Mouse (Mus musculus): Measurements from ENCODE around the gene Ndrg2.
A peak's percentile ranks its signal among the peaks of the same experiment; 100 is the strongest.
"Not testable (repeated sequence)": the region's sequence is repeated elsewhere in the genome, so short reads cannot be mapped to it uniquely, and the experiment has no call there.

Ndrg2 gene

DNA sequence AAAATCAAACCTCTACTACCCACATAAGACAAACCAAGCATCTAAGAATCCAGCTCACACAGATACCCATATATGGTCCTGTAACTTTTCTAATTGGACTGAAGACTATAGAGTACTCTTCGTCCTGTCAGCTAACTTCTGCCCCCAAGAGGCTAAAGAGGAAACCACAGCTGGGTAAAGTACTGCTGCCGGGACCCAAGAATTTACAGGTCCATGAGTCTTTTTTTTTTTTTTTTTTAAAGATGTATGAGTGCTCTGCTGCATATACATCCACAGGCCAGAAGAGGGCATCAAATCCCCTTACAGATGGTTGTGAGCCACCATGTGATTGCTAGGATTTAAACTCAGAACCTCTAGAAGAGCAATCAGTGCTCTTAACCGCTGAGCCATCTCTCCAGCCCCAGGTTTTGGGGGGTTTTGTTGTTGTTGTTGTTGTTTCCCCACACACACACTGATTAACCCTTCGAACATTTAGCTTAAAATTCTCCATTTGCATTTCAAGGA is 30.4 kb downstream of the Ndrg2 start:
- DNase-seq (ENCODE audit: low read depth in 2 of 2, low spot score in 2 of 2): peak; percentile 79 to 90

DNA sequence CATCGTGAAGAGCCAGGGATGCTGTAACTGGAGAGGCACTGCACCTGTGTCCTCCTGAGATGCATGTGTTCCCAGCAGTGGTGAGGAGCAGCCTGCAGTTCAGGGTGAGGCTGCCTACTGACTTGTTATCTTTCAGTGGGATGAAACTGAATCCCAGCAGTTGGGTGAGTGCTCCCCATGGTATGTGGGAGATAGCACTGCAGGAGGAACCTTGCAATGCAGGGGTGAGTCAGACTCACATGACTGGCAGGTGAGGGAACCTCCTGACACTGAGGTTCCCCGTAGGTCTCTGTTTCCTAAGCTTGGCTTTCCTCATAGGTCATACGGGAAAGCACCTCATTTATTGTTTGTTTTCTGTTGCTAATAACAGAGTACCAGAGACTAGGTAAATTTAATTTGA is 36.4 kb downstream of the Ndrg2 start:
- DNase-seq (ENCODE audit: low read depth in 2 of 2, low spot score in 2 of 2): no peak

DNA sequence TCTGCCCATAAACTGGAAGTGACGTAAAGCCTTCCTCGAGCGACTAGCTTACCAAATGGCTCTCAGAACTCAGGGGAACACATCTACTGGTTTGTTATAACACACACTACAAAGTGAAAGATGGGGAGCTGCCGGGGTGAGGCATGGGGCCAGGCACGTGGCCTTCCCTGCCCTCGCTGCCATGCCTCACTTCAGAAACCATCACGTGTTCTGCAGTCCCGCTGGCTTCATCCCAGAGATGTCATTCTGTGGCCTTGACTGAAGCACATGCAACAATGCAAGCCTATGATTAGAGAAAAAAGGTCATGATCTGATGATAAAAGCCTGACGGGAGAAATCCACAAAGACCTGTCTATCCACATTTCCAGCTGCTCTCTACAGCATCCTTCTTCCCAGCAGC is 42.2 kb downstream of the Ndrg2 start:
- DNase-seq (ENCODE audit: low read depth in 2 of 2, low spot score in 2 of 2): no peak

DNA sequence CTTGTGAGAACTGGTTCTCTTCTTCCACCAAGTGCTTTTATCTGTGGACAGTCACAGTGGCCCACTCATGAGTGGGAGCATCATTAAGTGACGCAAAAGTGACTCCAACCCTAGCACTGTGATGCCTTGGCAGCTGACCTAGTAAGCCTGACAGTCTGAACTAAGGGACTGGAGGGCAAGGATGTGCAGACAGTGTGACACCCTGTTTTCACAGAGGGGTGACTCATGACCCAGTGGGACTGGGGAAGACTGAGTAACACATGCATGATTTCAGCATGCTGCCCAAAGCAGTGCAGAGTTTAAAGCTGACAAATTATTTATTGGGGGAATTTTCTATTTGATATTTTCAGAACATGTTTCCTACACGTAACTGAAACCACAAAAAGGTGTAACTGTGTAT is 43.2 kb downstream of the Ndrg2 start:
- no peak for DNase-seq (ENCODE audit: low read depth in 2 of 2, low spot score in 2 of 2)

DNA sequence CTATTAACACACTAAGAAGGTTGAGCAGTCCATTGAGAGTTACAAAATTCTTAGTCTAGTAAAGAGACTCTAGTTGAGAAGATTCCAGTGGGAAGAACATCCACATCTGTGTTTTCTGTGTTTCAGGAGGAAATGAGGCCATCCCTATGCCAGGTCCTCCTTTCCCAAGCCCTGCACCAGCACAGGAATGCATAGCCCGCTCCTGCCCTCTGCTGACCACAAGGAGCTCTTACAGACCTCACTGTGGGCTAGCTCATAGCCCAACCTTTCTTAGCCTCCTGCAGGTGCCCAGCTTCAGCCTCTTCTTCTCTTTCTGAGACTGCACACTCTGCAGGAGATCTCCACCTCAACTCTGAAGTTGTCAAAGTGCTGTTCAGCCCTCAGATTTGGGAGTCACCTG is 50.4 kb downstream of the Ndrg2 start:
- not testable (repeated sequence) for DNase-seq (ENCODE audit: low read depth in 2 of 2, low spot score in 2 of 2)

DNA sequence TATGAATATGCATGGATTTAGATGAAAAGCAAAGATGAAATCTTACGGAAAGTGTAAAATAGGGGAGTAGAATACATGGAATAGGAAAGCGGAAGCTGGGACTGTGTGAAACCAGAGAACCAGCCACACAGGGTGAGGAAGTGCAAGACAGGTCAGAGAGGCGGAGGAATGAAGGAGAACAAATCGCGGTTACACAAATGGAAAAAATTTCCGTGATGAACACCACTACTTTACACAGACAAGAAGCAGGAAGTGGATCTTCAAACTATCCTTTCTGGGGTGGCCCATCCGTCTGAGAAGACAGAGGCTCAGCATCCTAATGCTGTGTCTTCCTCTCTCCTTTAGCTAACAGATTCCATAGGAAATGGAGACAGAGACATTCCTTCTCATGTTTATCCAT is 58.7 kb downstream of the Ndrg2 start:
- DNase-seq (ENCODE audit: low read depth in 2 of 2, low spot score in 2 of 2): not testable (repeated sequence)
